Mouse (Mus musculus): Measurements from ENCODE around the gene Leo1. TPM values are rescaled to one million over a fixed set of nuclear protein-coding genes. Genes with fewer than 3 reads are reported as not detected.
"Not testable (repeated sequence)": the region's sequence is repeated elsewhere in the genome, so short reads cannot be mapped to it uniquely, and the experiment has no call there.

Gene Leo1
- polyA plus RNA-seq, 1 experiment from 2014 or later: 40.7 TPM

DNA sequence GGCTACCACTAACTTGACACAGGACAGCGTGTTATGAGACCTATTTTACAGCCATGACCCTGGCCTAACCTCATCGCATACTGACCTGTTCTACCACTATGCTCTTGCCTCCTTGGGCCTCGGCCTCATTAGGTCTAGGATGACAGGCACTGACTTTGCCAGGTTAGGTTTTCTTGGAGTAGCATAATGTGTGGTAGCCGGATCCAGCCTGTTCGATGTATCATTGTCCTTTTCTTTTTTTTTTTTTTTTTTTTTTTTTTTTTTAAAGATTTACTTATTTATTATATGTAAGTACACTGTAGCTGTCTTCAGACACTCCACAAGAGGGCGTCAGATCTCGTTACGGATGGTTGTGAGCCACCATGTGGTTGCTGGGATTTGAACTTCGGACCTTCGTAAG lies 5.2 kb downstream of the Leo1 start:
- H3K9me3 ChIP-seq (ENCODE audit: control insufficient read depth, low read length); H3K9ac ChIP-seq (replicated peaks; ENCODE audit: low read depth, low read length); H3K4me3 ChIP-seq (ENCODE audit: low read depth, low read length); ATAC-seq (ENCODE audit: low read depth); H3K4me1 ChIP-seq (ENCODE audit: control insufficient read depth, insufficient read depth, low read length); H3K27ac ChIP-seq (ENCODE audit: low read depth, low read length); H3K27me3 ChIP-seq (ENCODE audit: control insufficient read depth, insufficient read depth, low read length); H3K4me2 ChIP-seq (ENCODE audit: low read depth, low read length): not testable (repeated sequence)
- H3K36me3 ChIP-seq (ENCODE audit: control insufficient read depth, insufficient read depth, low read length): peaks cover 38% of the 10 kb centered on the region
- WGBS: 85% methylated on average over 10 of the region's 10 CpGs

DNA sequence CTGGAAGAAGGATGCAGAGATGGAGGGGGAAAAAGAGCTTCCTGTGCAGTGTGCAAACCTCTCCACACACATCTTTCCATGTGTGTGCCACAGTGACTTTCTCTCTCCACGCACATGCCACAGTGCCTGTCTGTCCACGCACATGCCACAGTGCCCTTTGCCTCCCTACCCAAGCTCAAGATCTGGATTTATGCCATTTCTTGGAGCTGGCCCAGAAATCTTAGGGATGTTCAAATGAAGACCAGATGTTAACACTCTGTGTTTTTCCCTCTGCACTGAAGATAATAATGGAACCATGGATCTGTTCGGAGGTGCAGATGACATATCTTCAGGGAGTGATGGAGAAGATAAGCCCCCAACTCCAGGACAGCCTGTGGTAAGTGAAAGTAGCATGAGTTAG lies 6.7 kb downstream of the Leo1 start:
- Histone ChIP-seq H3K9me3 (ENCODE audit: control insufficient read depth, low read length) (no peaks in the 10 kb centered on the region), H3K4me3 (ENCODE audit: low read depth, low read length) (no peak overlapping the region), H3K27ac (ENCODE audit: low read depth, low read length) (no peak overlapping the region), H3K9ac (replicated peaks; ENCODE audit: low read depth, low read length) (no peak overlapping the region), H3K4me2 (ENCODE audit: low read depth, low read length) (no peak overlapping the region), H3K27me3 (ENCODE audit: control insufficient read depth, insufficient read depth, low read length) (no peaks in the 10 kb centered on the region), H3K4me1 (ENCODE audit: control insufficient read depth, insufficient read depth, low read length) (no peaks in the 10 kb centered on the region; the same call in 1 of the 2 replicates), H3K36me3 (ENCODE audit: control insufficient read depth, insufficient read depth, low read length) (peaks cover 49% of the 10 kb centered on the region)
- ATAC-seq (ENCODE audit: low read depth): no peak
- WGBS: 94% methylated on average over 3 of the region's 3 CpGs

DNA sequence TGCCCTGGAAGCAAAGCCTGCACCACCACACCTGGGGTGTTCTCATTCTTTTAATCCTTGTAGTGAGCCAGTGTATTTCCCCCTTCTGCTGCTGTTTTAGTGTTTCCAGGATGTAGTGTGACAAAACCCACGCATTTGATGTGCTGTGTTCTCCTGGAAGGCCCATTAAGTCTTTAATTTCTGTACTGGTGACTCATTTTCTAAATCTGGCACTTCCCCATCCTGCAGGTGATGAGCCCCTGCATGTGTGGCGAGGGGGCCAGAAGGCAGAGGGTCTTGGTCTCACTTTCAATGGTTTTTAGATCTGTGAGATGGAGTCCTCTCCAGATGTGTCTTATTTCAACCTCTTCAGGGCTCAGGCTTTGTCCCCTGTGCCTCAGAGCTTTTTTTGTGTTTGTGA lies 12.7 kb downstream of the Leo1 start:
- no peaks in the 10 kb centered on the region for H3K4me1 ChIP-seq (ENCODE audit: control insufficient read depth, insufficient read depth, low read length)
- no peak overlapping the region for H3K27ac ChIP-seq (ENCODE audit: low read depth, low read length)
- no peaks in the 10 kb centered on the region for H3K9me3 ChIP-seq (ENCODE audit: control insufficient read depth, low read length)
- no peak overlapping the region for H3K4me3 ChIP-seq (ENCODE audit: low read depth, low read length)
- ATAC-seq (ENCODE audit: low read depth): no peak
- no peaks in the 10 kb centered on the region for H3K27me3 ChIP-seq (ENCODE audit: control insufficient read depth, insufficient read depth, low read length)
- WGBS: 89% methylated on average over 2 of the region's 2 CpGs
- no peak overlapping the region for H3K9ac ChIP-seq (replicated peaks; ENCODE audit: low read depth, low read length)
- H3K4me2 ChIP-seq (ENCODE audit: low read depth, low read length): no peak overlapping the region
- peaks cover 80% of the 10 kb centered on the region for H3K36me3 ChIP-seq (ENCODE audit: control insufficient read depth, insufficient read depth, low read length)

DNA sequence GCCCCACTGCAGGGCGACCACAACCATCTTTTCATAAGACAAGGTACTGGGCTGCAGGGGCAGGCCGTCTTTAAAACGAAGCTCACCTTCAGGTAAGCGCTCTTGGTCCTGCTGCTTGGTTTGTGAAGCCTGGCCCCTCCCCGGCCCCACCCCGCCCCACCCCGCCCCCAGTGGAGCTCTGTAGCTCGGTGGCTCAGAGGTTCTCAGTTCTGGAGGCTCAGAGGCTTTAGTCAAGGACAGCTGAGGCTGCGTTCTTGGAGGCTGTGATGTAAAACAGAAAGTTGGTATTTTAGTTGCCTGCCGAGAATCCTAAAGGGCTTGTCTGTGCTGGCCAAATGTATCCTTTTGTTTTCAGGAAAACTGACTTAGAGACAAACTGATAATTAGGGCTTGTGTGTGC lies 14.4 kb downstream of the Leo1 start:
- Histone ChIP-seq H3K4me1 (ENCODE audit: control insufficient read depth, insufficient read depth, low read length) (no peaks in the 10 kb centered on the region), H3K27ac (ENCODE audit: low read depth, low read length) (no peak overlapping the region), H3K36me3 (ENCODE audit: control insufficient read depth, insufficient read depth, low read length) (peaks cover 83% of the 10 kb centered on the region), H3K4me2 (ENCODE audit: low read depth, low read length) (no peak overlapping the region), H3K4me3 (ENCODE audit: low read depth, low read length) (no peak overlapping the region), H3K9me3 (ENCODE audit: control insufficient read depth, low read length) (no peaks in the 10 kb centered on the region), H3K27me3 (ENCODE audit: control insufficient read depth, insufficient read depth, low read length) (no peaks in the 10 kb centered on the region), H3K9ac (replicated peaks; ENCODE audit: low read depth, low read length) (no peak overlapping the region)
- ATAC-seq (ENCODE audit: low read depth): no peak
- 83% methylated on average over 10 of the region's 10 CpGs for WGBS

DNA sequence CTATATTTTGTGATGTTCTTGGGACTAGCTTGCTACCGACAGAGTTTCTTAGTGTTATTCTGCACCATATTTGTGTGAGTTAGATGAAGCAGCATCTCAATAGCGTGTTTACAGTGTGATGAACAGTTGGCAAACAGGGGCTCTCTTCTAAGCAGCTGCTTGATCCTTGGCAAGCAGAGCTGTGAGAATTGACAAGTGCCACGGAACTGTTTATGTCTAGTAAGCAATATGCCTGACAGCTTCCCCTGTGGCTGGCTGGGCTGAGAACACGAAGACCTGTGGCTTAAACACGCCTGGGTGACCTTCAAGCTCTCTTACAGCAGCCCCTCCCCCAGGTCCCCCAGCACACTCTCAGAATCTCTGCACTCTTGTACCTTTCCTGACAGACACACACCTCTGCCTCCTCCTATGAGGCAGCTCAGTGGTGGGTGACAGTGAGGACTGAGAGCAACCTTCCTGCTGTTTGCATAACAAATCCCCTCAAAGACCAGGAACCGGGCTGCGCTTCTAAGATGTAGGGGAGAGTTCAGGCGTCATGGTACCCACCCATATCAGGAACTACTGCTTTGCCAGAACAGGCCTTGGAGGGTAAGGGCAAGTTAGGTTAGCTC lies 21.8 kb downstream of the Leo1 start:
- Histone ChIP-seq H3K27ac (ENCODE audit: low read depth, low read length) (no peak overlapping the region), H3K4me2 (ENCODE audit: low read depth, low read length) (no peak overlapping the region), H3K36me3 (ENCODE audit: control insufficient read depth, insufficient read depth, low read length) (peaks cover 54% of the 10 kb centered on the region), H3K9me3 (ENCODE audit: control insufficient read depth, low read length) (no peaks in the 10 kb centered on the region), H3K27me3 (ENCODE audit: control insufficient read depth, insufficient read depth, low read length) (no peaks in the 10 kb centered on the region), H3K4me1 (ENCODE audit: control insufficient read depth, insufficient read depth, low read length) (no peaks in the 10 kb centered on the region), H3K9ac (replicated peaks; ENCODE audit: low read depth, low read length) (no peak overlapping the region), H3K4me3 (ENCODE audit: low read depth, low read length) (no peak overlapping the region)
- no peak for ATAC-seq (ENCODE audit: low read depth)
- WGBS: 83% methylated on average over 8 of the region's 8 CpGs

DNA sequence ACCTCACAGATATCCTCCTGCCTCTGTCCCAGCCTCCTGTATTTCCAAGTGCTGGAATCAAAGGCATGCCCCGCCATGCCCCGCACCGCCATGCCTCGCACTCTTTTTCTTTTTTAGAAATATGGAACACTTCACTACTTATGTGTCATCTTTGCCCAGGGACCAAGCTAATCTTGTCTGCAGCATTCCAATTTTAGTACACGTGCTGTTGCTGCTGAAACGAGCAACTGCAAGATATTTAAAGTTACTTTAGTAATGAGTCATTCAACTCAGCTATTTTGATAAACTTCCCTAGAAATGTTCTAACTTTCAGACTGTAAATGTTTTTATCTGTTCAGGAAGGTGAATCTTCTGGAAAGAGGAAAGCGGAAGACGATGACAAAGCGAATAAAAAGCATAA lies 24.5 kb downstream of the Leo1 start:
- Histone ChIP-seq H3K4me3 (ENCODE audit: low read depth, low read length) (no peak overlapping the region), H3K4me1 (ENCODE audit: control insufficient read depth, insufficient read depth, low read length) (no peaks in the 10 kb centered on the region), H3K27me3 (ENCODE audit: control insufficient read depth, insufficient read depth, low read length) (no peaks in the 10 kb centered on the region), H3K9me3 (ENCODE audit: control insufficient read depth, low read length) (no peaks in the 10 kb centered on the region), H3K36me3 (ENCODE audit: control insufficient read depth, insufficient read depth, low read length) (peaks cover 38% of the 10 kb centered on the region), H3K27ac (ENCODE audit: low read depth, low read length) (no peak overlapping the region), H3K9ac (replicated peaks; ENCODE audit: low read depth, low read length) (no peak overlapping the region), H3K4me2 (ENCODE audit: low read depth, low read length) (no peak overlapping the region)
- 98% methylated on average over 9 of the region's 9 CpGs for WGBS
- no peak for ATAC-seq (ENCODE audit: low read depth)

DNA sequence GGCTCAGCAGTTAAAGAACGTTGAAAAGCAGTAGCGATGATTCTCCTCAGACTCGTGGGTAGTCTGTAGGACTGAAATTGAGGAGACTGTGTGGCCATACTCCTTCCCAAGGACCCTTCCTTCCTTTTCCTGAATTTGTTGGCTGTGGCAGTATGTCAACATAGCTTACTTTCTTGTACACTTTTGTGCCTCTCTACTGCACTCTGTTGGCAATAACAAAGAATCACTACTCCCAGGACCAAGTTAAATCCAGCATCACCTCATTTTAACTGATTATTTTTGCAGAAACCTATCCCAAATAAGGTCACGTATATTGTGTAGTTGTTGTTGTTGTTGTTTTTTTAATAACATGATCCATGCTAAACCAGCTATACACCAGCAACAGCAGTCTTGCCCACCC lies 25.3 kb downstream of the Leo1 start:
- H3K36me3 ChIP-seq (ENCODE audit: control insufficient read depth, insufficient read depth, low read length): peaks cover 38% of the 10 kb centered on the region
- 93% methylated on average over 4 of the region's 4 CpGs for WGBS

DNA sequence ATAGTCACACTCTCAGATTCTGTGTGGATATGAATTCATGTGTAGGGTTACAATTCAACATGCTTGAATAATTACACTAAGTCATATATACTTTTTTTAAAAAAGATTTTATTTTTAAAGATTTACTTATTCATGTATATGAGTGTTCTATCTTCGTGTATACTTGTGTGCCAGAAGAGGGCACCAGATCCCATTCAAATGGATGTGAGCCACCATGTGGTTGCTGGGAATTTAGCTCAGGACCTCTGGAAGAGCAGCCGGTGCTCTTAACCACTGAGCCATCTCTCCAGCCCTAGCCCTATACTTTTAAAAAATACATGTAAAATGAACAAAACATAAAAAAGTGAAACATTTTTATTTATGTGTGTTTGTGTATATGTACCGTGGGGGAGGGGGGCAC lies 26.3 kb downstream of the Leo1 start:
- H3K9ac ChIP-seq (replicated peaks; ENCODE audit: low read depth, low read length): no peak overlapping the region
- H3K4me2 ChIP-seq (ENCODE audit: low read depth, low read length): no peak overlapping the region
- no peaks in the 10 kb centered on the region for H3K9me3 ChIP-seq (ENCODE audit: control insufficient read depth, low read length)
- no peak overlapping the region for H3K27ac ChIP-seq (ENCODE audit: low read depth, low read length)
- H3K36me3 ChIP-seq (ENCODE audit: control insufficient read depth, insufficient read depth, low read length): peaks cover 38% of the 10 kb centered on the region
- no peak for ATAC-seq (ENCODE audit: low read depth)
- H3K4me3 ChIP-seq (ENCODE audit: low read depth, low read length): no peak overlapping the region
- H3K27me3 ChIP-seq (ENCODE audit: control insufficient read depth, insufficient read depth, low read length): no peaks in the 10 kb centered on the region
- 94% methylated on average over 3 of the region's 3 CpGs for WGBS
- no peaks in the 10 kb centered on the region for H3K4me1 ChIP-seq (ENCODE audit: control insufficient read depth, insufficient read depth, low read length)

More for the DNA sequence above, 25.3 kb downstream of the Leo1 start:
- Histone ChIP-seq H3K4me3 (ENCODE audit: low read depth, low read length) (no peak overlapping the region), H3K27me3 (ENCODE audit: control insufficient read depth, insufficient read depth, low read length) (no peaks in the 10 kb centered on the region), H3K4me2 (ENCODE audit: low read depth, low read length) (no peak overlapping the region), H3K9me3 (ENCODE audit: control insufficient read depth, low read length) (no peaks in the 10 kb centered on the region), H3K9ac (replicated peaks; ENCODE audit: low read depth, low read length) (no peak overlapping the region), H3K4me1 (ENCODE audit: control insufficient read depth, insufficient read depth, low read length) (no peaks in the 10 kb centered on the region), H3K27ac (ENCODE audit: low read depth, low read length) (no peak overlapping the region)
- no peak for ATAC-seq (ENCODE audit: low read depth)

DNA sequence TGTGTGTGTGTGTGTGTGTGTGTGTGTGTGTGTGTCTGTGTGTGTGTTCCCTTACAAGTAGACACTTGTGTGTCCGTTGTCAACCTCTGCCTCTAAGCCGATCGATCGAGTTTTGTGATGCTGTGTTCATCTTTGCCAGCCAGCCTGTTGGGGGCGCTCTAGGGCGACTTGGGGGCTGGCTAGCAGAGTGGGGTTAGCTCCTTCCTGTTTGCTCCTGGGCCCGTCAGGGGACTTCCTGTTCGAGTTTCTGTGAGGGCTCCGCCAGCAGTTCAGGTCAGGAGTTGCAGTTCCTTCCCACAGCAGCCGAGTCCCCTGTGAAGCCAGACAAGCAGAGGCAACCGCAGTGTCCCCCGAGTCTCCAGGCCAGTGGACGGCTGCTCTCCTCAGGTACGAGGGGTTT lies 27.0 kb downstream of the Leo1 start:
- peaks cover 37% of the 10 kb centered on the region for H3K36me3 ChIP-seq (ENCODE audit: control insufficient read depth, insufficient read depth, low read length)
- no peaks in the 10 kb centered on the region for H3K9me3 ChIP-seq (ENCODE audit: control insufficient read depth, low read length)
- WGBS: 82% methylated on average over 14 of the region's 14 CpGs
- H3K4me1 ChIP-seq (ENCODE audit: control insufficient read depth, insufficient read depth, low read length): no peaks in the 10 kb centered on the region
- no peak for ATAC-seq (ENCODE audit: low read depth)
- no peak overlapping the region for H3K4me3 ChIP-seq (ENCODE audit: low read depth, low read length)
- H3K27me3 ChIP-seq (ENCODE audit: control insufficient read depth, insufficient read depth, low read length): no peaks in the 10 kb centered on the region
- H3K4me2 ChIP-seq (ENCODE audit: low read depth, low read length): no peak overlapping the region
- H3K27ac ChIP-seq (ENCODE audit: low read depth, low read length): no peak overlapping the region
- H3K9ac ChIP-seq (replicated peaks; ENCODE audit: low read depth, low read length): no peak overlapping the region
